Mouse (Mus musculus) megakaryocyte-erythroid progenitor cell, adult 5-6 weeks (primary cell): Measurements from ENCODE around the gene Slc7a9. TPM values are rescaled to one million over a fixed set of nuclear protein-coding genes. Genes with fewer than 3 reads are reported as not detected.

Experiments
- ATAC-seq: replicated peaks from 2 replicates; pipeline ENCODE4 v1.8.0; 2016; ENCODE audit warnings: mild to moderate bottlenecking, inconsistent platforms; ENCODE audit not compliant: severe bottlenecking, poor library complexity, low FRiP score, low TSS enrichment
- total RNA-seq, 2 experiments: library from RNA; stranded (forward) in 1 of 2; stranded (reverse) in 1 of 2; fragments of 200-1000, 215-1000 nt in 1 of 2; fragments of >200 nt in 1 of 2; fragmentation: Nextera tagmentation in 1 of 2; gene quantifications; 2 replicates each; pipeline ENCODE4 v1.2.3; 2014 to 2017

The Slc7a9 gene
- total RNA-seq (2014; fragmentation: Nextera tagmentation): not detected in 2 replicates
- total RNA-seq (2017): not detected in 2 replicates

GRCm38 (mm10) chr7:35447996-35448846 lies at the start of gene Slc7a9:
Slc7a9 (plus strand) TSS chr7:35448796.
- no peak for ATAC-seq

- ATAC-seq: no peak
Observed at GRCm38 (mm10) chr7:35401169-35401568, 47.4 kb upstream of the Slc7a9 start.

- ATAC-seq: no peak
Observed at GRCm38 (mm10) chr7:35415226-35415625, 33.4 kb upstream of the Slc7a9 start.

- no peak for ATAC-seq
Observed at GRCm38 (mm10) chr7:35415801-35416653, 32.6 kb upstream of the Slc7a9 start.

GRCm38 (mm10) chr7:35416654-35416948 lies 32.0 kb upstream of the Slc7a9 start:
- no peak for ATAC-seq

GRCm38 (mm10) chr7:35423071-35423470 lies 25.5 kb upstream of the Slc7a9 start:
- ATAC-seq: no peak

GRCm38 (mm10) chr7:35428146-35428545 lies 20.4 kb upstream of the Slc7a9 start:
- no peak for ATAC-seq

GRCm38 (mm10) chr7:35435266-35435665 lies 13.3 kb upstream of the Slc7a9 start:
- no peak for ATAC-seq

- no peak for ATAC-seq
Observed at GRCm38 (mm10) chr7:35447501-35447900, 1.1 kb upstream of the Slc7a9 start.

GRCm38 (mm10) chr7:35448867-35449266 lies 271 bp downstream of the Slc7a9 start:
- no peak for ATAC-seq

GRCm38 (mm10) chr7:35456091-35456814 lies 7.7 kb downstream of the Slc7a9 start:
- ATAC-seq: no peak

GRCm38 (mm10) chr7:35460971-35461370 lies 12.4 kb downstream of the Slc7a9 start:
- ATAC-seq: no peak

- no peak for ATAC-seq
Observed at GRCm38 (mm10) chr7:35465027-35465426, 16.4 kb downstream of the Slc7a9 start.

- no peak for ATAC-seq
Observed at GRCm38 (mm10) chr7:35467856-35468255, 19.3 kb downstream of the Slc7a9 start.

- no peak for ATAC-seq
Observed at GRCm38 (mm10) chr7:35470794-35471193, 22.2 kb downstream of the Slc7a9 start.

- no peak for ATAC-seq
Observed at GRCm38 (mm10) chr7:35476457-35476856, 27.9 kb downstream of the Slc7a9 start.

- no peak for ATAC-seq
Observed at GRCm38 (mm10) chr7:35485126-35485525, 36.5 kb downstream of the Slc7a9 start.

GRCm38 (mm10) chr7:35486553-35486952 lies 38.0 kb downstream of the Slc7a9 start:
- ATAC-seq: no peak

GRCm38 (mm10) chr7:35490186-35490585 lies 41.6 kb downstream of the Slc7a9 start:
- no peak for ATAC-seq

- ATAC-seq: no peak
Observed at GRCm38 (mm10) chr7:35491005-35491404, 42.4 kb downstream of the Slc7a9 start.
